Mouse (Mus musculus): ENCODE data around the gene Map4k3.

DNA sequence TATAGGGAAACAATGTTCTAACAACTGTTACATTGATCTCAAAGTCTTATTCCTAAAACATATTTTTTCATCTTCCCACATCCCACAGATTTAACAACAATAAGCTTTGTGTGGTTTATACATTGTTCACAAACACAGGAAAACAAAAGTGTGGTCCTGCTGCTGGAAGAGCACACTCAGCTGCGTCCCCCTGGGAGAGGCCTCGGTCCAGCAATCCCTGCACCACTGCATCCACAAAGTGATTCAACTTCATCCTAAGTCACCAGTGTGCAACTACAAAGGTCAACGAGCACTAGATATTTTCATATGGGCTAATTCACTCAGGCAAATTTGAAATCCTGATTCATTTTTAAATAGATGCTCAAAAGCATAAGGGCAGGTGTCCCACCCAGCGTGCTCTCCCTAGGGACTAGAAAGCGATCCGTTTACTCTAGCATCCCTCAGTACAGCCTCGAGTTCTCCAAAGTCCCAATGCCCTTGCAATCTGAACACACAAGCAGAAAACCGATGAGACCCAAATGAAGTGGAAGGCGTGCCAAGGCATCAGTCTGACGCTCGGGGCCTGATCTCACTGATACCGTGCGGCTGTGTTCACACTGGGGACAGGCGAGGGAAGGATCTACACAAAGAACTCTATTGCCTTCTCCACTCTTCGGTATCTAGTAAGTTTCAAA is 67.4 kb downstream of the Map4k3 start:
- no peak for TF ChIP-seq POLR2A (IDR thresholded peaks at IDR 0.05; ENCODE audit: control insufficient read depth, low read depth, low read length)
- TF ChIP-seq CTCF (IDR thresholded peaks at IDR 0.05; ENCODE audit: control insufficient read depth, insufficient read depth, insufficient replicate concordance, low read depth, low read length), result no peak
